Mouse (Mus musculus): Measurements from ENCODE around the gene Tor1aip2.

Gene Tor1aip2

DNA sequence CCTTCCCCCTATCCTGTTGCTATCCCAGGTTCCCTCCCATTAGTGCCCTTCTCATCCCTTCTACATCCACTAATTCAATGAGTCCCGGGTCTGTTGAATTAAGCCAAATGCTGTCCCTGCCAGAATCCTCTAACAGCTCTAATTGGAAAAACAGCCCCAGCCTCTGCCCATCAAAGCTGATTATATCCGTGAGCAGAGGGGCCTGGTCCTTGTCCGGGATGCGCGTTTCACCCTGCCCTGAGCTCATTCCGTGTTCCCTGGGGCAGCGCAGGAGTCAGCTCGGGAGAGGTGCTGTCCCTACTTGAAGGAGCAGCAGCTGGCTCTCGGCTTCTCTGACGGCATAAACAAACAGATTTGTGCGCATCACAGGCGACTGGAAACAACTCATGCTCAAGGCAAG lies 76.5 kb downstream of the Tor1aip2 start:
- no peak for DNase-seq (ENCODE audit: low read depth)

DNA sequence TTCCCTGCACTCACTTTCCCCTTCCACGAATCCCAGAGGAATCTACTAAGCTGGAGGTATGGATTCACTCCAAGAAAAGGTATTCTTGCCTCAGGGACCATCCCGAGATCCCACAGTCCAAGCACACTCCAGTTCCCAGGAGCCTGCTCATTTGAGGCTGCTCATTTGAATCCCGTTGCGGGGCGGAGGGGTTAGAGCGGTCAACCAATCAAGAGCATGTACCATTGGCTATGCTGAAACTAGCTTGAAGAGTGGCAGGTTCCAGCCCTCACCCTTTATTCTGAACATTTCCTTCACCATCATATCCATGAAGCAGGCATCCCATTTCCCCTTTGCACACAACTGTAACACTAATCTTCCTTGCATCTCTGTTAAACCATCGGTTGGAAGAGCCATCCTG lies 76.9 kb downstream of the Tor1aip2 start:
- DNase-seq (ENCODE audit: low read depth): no peak

DNA sequence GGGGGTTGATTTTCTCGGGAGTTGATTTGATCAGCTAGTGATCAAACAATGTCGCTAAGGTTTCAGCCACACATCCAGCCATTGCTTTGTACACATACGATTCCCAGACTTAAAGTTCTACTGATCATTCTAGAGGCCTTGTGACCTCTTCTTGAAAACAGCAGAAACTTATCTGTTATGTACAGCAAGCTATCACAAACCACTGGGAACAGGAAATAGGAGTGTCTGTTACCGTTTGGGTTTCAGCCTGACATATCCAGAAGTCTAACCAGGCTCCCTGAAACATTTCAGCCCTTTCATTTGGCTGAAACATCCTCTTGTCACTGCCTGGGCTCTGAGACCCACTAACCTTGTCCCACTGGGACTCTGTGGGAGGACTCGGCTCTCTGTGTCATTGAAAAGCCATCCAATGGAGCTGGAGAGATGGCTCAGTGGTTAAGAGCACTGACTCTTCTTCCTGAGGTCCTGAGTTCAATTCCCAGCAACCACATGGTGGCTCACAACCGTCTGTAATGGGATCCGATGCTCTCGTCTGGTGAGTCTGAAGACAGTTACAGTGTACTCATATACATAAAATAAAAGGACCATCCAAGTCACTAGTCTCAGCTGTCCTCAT lies 78.8 kb downstream of the Tor1aip2 start:
- DNase-seq (ENCODE audit: low read depth): no peak

DNA sequence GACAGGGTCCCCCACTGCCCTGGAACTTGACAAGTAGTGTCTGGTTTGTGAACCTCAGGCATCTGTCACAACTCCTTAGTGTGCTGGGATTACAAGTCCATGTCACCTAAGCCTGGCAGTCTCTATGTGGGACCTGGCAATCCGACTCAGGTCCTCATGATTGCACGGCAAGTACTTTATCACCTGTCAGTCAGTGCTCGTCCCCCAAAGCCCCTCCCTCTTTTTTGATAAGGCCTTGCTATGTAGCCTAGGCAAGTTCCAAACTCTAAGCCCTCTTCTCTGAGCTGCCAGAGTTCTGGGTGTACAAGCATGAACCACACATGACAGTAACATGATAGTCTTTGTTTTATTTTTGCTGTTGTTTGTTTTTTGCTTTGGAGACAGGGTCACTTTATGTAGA lies 81.6 kb downstream of the Tor1aip2 start:
- no peak for DNase-seq (ENCODE audit: low read depth)
